Mouse (Mus musculus): ENCODE data around the gene R3hcc1l.

DNA sequence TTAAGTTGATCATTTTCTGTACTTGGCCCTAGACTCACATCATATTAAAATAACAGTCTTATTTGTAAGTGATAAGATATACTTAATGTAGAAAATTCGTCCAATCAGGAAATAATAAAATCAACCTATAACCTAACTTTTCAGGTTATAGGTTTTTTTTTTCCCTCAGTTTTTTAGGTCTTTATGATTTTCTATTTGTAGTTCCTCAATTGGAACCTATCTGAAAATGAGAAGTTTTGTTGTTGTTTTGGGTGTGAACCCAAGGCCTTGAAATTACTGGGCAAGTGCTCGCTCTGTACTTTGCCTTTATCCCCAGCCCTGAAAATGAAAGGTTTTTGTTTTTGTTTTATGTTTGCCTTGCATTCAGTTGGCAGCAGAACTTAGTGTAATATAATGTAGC is 6.1 kb downstream of the R3hcc1l start:
- no peak for TF ChIP-seq CTCF (IDR thresholded peaks at IDR 0.05; ENCODE audit: insufficient read depth, low read length)
- no peak for TF ChIP-seq POLR2A (IDR thresholded peaks at IDR 0.05; ENCODE audit: borderline replicate concordance, extremely low read depth, low read depth, low read length)
